Mouse (Mus musculus) heart, adult 18-20 months (tissue): ENCODE data around the gene Hp1bp3. TPM values are rescaled to one million over a fixed set of nuclear protein-coding genes. Genes with fewer than 3 reads are reported as not detected.

Source experiments
- DNase-seq, 2 experiments: peaks; one replicate each; pipeline ENCODE4 v3.0.0; 2021 to 2022; ENCODE audit warnings: mixed read lengths in 1 of 2
- long read RNA-seq, 2 experiments: library from polyadenylated mRNA; stranded (forward); transcript quantifications; one replicate each; pipeline ENCODE4 v2.0.0; 2021
- total RNA-seq, 2 experiments: library from RNA; stranded (reverse); gene quantifications; 2 replicates each; pipeline ENCODE4 v1.2.3; 2021

Hp1bp3 gene
- 10 to 100 TPM; 84.3 to 85.1 TPM for total RNA-seq
- long read RNA-seq, experiment 1, transcript Hp1bp3-201 (13 exons, 3,311 nt), result major isoform, 5 of 26 reads
- long read RNA-seq, experiment 1, transcript Hp1bp3-202 (12 exons, 3,113 nt), result major isoform, 5 of 26 reads
- long read RNA-seq, experiment 1, partial matches to known transcripts, result 14 of 26 reads
- long read RNA-seq, experiment 1, other reads (novel, unspliced or antisense), result 2 of 26 reads
- long read RNA-seq, experiment 2, partial matches to known transcripts, result 13 of 17 reads
- long read RNA-seq, experiment 2, other reads (novel, unspliced or antisense), result 0 of 17 reads

- DNase-seq, result peak; percentile 86 to 87
Observed at GRCm38 (mm10) chr4:138216200-138216890, at the start of gene Hp1bp3. Gene Hp1bp3 (plus strand): TSS chr4:138216296.

GRCm38 (mm10) chr4:138166519-138166918, 49.6 kb upstream of the Hp1bp3 start:
- no peak for DNase-seq

- no peak for DNase-seq
Observed at GRCm38 (mm10) chr4:138168162-138168561, 47.9 kb upstream of the Hp1bp3 start.

- no peak for DNase-seq
Observed at GRCm38 (mm10) chr4:138169420-138169819, 46.7 kb upstream of the Hp1bp3 start.

GRCm38 (mm10) chr4:138172686-138173085, 43.4 kb upstream of the Hp1bp3 start:
- no peak for DNase-seq

GRCm38 (mm10) chr4:138179391-138179790, 36.7 kb upstream of the Hp1bp3 start:
- DNase-seq, result no peak

- no peak for DNase-seq
Observed at GRCm38 (mm10) chr4:138180719-138181118, 35.4 kb upstream of the Hp1bp3 start.

- no peak for DNase-seq
Observed at GRCm38 (mm10) chr4:138184056-138184455, 32.0 kb upstream of the Hp1bp3 start.

GRCm38 (mm10) chr4:138184573-138184981, 31.5 kb upstream of the Hp1bp3 start:
- DNase-seq, result peak; percentile 28 to 29

- no peak for DNase-seq
Observed at GRCm38 (mm10) chr4:138185961-138186360, 30.1 kb upstream of the Hp1bp3 start.

- no peak for DNase-seq
Observed at GRCm38 (mm10) chr4:138187995-138188394, 28.1 kb upstream of the Hp1bp3 start.

- no peak for DNase-seq
Observed at GRCm38 (mm10) chr4:138192561-138192960, 23.5 kb upstream of the Hp1bp3 start.

- no peak for DNase-seq
Observed at GRCm38 (mm10) chr4:138200769-138201168, 15.3 kb upstream of the Hp1bp3 start.

GRCm38 (mm10) chr4:138201696-138202095, 14.4 kb upstream of the Hp1bp3 start:
- DNase-seq, result no peak

GRCm38 (mm10) chr4:138210116-138210515, 6.0 kb upstream of the Hp1bp3 start:
- no peak for DNase-seq

- no peak for DNase-seq
Observed at GRCm38 (mm10) chr4:138213861-138214260, 2.2 kb upstream of the Hp1bp3 start.

GRCm38 (mm10) chr4:138215671-138216199, 361 bp upstream of the Hp1bp3 start:
- DNase-seq, result no peak

GRCm38 (mm10) chr4:138216891-138217392, 846 bp downstream of the Hp1bp3 start:
- DNase-seq, result peak; percentile 97 to 98

GRCm38 (mm10) chr4:138217441-138217840, 1.3 kb downstream of the Hp1bp3 start:
- no peak for DNase-seq

GRCm38 (mm10) chr4:138217951-138218685, 2.0 kb downstream of the Hp1bp3 start:
- DNase-seq, result no peak

GRCm38 (mm10) chr4:138219331-138219730, 3.2 kb downstream of the Hp1bp3 start:
- DNase-seq, result no peak

GRCm38 (mm10) chr4:138220761-138221160, 4.7 kb downstream of the Hp1bp3 start:
- no peak for DNase-seq

GRCm38 (mm10) chr4:138221406-138221805, 5.3 kb downstream of the Hp1bp3 start:
- DNase-seq, result no peak
